Mouse (Mus musculus) 416B (cell line): ENCODE measurements at regions not wholly inside any gene's neighbourhood (a gene's known extent, or its start where the extent isn't known, plus 50 kb on each side); places are given as distances from the start of the nearest gene placed in this dataset.
A peak's percentile ranks its signal among the peaks of the same experiment; 100 is the strongest.

Experiments
- DNase-seq: peaks from one replicate; pipeline ENCODE4 v3.0.0; 2011; ENCODE audit warnings: low read depth

DNA sequence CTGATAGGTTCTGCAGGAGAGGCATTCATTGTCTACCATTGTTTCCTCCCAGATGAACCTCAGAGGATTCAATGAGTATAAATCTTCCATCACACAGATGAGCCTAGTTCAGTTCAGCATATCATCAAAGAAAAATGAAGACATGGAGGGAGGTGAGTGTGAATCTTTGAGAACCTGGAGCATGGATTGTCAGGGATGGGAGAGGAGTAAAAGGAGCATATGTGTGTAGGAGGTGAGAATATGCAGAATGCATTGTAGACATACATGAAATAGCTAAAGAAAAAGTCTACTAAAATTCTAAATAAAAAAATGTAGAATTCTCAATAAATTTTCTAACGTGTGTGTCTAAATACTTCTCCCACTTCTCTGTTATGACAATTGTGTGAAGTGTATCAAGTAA is 284.8 kb upstream of the Kif2b start:
- DNase-seq = no peak

- peak; percentile 14 for DNase-seq
These were observed 279.1 kb upstream of the Kif2b start for GRCm38 (mm10) chr11:91856473-91856872.

- no peak for DNase-seq
These were observed 253.8 kb upstream of the Kif2b start for GRCm38 (mm10) chr11:91831113-91831512.

- DNase-seq = no peak
These were observed 243.5 kb upstream of the Kif2b start for GRCm38 (mm10) chr11:91820826-91821225.
